Mouse (Mus musculus) midbrain, embryonic 14.5 days (tissue): Measurements from ENCODE around the gene Bclaf3. TPM values are rescaled to one million over a fixed set of nuclear protein-coding genes. Genes with fewer than 3 reads are reported as not detected.

Experiments
- ATAC-seq: fragments of 200-750 bp; cut with Nextera tagmentation; 2 replicates; pipeline ENCODE4 v1.8.0; 2017; ENCODE audit warnings: moderate number of reproducible peaks, moderate library complexity; ENCODE audit not compliant: low FRiP score, low TSS enrichment
- DNase-seq: peaks from one replicate; pipeline ENCODE4 v3.0.0-alpha.2; 2015
- H3K27ac ChIP-seq: fragments of 300-500 bp; sonication (generic); replicated peaks from 2 replicates; pipeline ENCODE4 v1.5.1; 2014; ENCODE audit warnings: mild to moderate bottlenecking, low read depth, low read length, moderate library complexity
- H3K27me3 ChIP-seq: fragments of 300-500 bp; sonication (generic); 2 replicates; pipeline ENCODE4 v1.6.1; 2014; ENCODE audit warnings: low read length, control low read depth, mixed read lengths; ENCODE audit not compliant: control insufficient read depth, insufficient read depth
- H3K36me3 ChIP-seq: fragments of 300-500 bp; sonication (generic); 2 replicates; pipeline ENCODE4 v1.6.1; 2014; ENCODE audit warnings: low read length, control low read depth; ENCODE audit not compliant: control insufficient read depth, insufficient read depth
- H3K4me1 ChIP-seq: fragments of 300-500 bp; sonication (generic); 2 replicates; pipeline ENCODE4 v1.6.1; 2014; ENCODE audit warnings: mild to moderate bottlenecking, antibody characterized with exemption, low read length, control low read depth; ENCODE audit not compliant: control insufficient read depth, insufficient read depth
- H3K4me2 ChIP-seq: fragments of 300-500 bp; sonication (generic); 2 replicates; pipeline ENCODE4 v1.6.1; 2014; ENCODE audit warnings: mild to moderate bottlenecking, low read length, moderate library complexity
- H3K4me3 ChIP-seq: fragments of 300-500 bp; sonication (generic); replicated peaks from 2 replicates; pipeline ENCODE4 v1.5.1; 2014; ENCODE audit warnings: low read depth, low read length
- H3K9ac ChIP-seq: fragments of 300-500 bp; sonication (generic); replicated peaks from 2 replicates; pipeline ENCODE4 v1.6.1; 2014; ENCODE audit warnings: mild to moderate bottlenecking, low read length, moderate library complexity
- H3K9me3 ChIP-seq: fragments of 300-500 bp; sonication (generic); 2 replicates; pipeline ENCODE4 v1.6.1; 2016; ENCODE audit warnings: low read length, control low read depth, mixed read lengths; ENCODE audit not compliant: control insufficient read depth
- WGBS: fragments of 180-500 bp; shearing (Covaris S2); extraction: QIAGEN DNeasy Blood & Tissue Kit; methylation state at CpG from one replicate; pipeline ENCODE4 v1.1.7; 2014; 5-methylcytosine and 5-hydroxymethylcytosine counted together
- polyA plus RNA-seq: library from polyadenylated mRNA; unstranded; fragments of >200 nt; fragmentation: Nextera tagmentation; extraction: Ambion mirVana; gene quantifications from 2 replicates; pipeline ENCODE4 v1.2.1, GENCODE M21; 2014

The Bclaf3 gene
- polyA plus RNA-seq, 1 experiment from 2014 or later = 28.3 TPM

- ATAC-seq (no peak), DNase-seq (no peak)
- Histone ChIP-seq H3K4me1 (no peaks in the 10 kb centered on the region), H3K9me3 (no peaks in the 10 kb centered on the region), H3K27ac (no peak overlapping the region), H3K4me3 (no peak overlapping the region), H3K9ac (no peak overlapping the region), H3K4me2 (no peak overlapping the region), H3K36me3 (no peaks in the 10 kb centered on the region), H3K27me3 (no peaks in the 10 kb centered on the region)
- 86% methylated on average over 1 of the region's 1 CpGs for WGBS
These were observed 71.0 kb downstream of the Bclaf3 start for GRCm38 (mm10) chrX:159597502-159597901.

DNA sequence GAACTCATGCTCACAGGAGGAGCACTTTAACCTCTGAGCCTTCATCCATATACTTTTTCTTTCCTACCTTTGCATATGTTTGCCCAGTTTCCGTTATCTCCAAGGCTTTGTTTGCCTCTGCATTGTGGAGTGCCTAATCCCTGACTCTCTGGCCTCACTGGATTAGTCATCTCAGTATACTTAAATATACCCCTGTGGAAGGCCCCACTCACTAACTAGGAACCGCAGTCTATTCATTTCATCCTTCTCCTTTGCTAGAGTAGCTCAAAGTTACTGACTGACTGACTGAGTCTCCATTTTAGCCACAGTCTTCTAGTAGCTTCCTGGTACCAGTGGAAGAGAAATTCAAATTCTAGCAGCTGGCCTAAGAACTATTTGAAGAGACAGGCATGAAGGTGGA, 78.3 kb downstream of the Bclaf3 start:
- no peaks in the 10 kb centered on the region for H3K9me3 ChIP-seq
- H3K4me3 ChIP-seq = no peak overlapping the region
- no peaks in the 10 kb centered on the region for H3K4me1 ChIP-seq
- H3K27ac ChIP-seq = no peak overlapping the region
- DNase-seq (no peak), ATAC-seq (no peak)
- no peaks in the 10 kb centered on the region for H3K27me3 ChIP-seq
- 56% methylated on average over 2 of the region's 2 CpGs for WGBS
- H3K36me3 ChIP-seq = no peaks in the 10 kb centered on the region
- no peak overlapping the region for H3K4me2 ChIP-seq
- no peak overlapping the region for H3K9ac ChIP-seq

DNA sequence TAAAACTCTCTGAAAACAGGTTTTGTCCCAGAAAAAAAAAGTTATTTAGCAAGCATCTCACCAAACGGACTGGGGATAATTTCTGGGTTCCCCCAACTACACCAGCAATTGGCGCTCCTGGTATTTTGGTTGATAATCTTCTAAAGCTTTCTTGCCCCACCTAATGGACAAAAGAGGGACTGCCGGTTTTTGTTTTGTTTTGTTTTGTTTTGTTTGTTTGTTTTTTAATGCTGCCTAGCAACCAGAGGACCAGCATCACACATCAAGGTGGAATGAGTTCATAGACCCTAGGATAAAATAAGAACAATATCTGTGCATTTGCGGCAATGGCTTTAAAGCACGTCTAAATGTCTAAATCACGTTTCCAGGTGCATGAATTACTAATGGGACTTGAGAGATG, 80.4 kb downstream of the Bclaf3 start:
- Histone ChIP-seq H3K4me3 (no peak overlapping the region), H3K27me3 (no peaks in the 10 kb centered on the region), H3K9ac (no peak overlapping the region), H3K27ac (no peak overlapping the region), H3K9me3 (no peaks in the 10 kb centered on the region), H3K4me1 (no peaks in the 10 kb centered on the region), H3K36me3 (no peaks in the 10 kb centered on the region), H3K4me2 (no peak overlapping the region)
- ATAC-seq (no peak), DNase-seq (peak; percentile 54)
- 47% methylated on average over 6 of the region's 6 CpGs for WGBS

DNA sequence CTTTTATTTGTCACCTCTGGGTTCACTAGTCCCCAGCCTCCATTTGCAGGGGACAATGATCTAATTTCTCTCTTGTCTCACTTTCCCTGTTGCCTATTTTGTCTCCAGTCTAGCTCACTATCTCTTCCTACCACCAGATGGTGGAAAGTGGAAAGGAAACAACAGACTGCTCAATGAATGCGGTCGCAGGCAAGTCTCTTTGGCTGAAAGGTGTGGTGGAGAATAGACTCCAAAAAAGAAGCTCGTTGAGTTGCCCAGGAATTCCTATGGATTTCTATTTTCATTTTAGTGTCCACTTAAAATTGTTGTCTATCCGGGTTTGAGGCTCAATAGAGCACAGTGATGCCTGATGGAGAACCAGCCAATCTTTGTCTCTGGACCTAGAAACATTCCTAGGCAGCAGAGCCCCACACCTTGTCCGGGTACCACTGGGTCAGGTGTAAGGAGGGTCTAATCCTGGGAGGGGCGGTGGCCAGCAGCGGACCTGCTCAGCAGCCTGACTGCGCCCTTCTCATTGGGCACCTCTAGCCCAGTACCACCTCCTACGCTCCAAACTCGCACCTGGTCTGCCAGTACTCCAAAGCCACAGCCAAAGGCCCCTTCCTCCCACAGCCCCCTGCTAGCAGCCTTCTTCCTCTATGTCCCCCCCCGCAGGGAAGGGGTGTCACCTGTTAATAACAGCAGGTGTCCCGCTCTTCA, 99.9 kb downstream of the Bclaf3 start:
- peak; percentile 72 for DNase-seq
- H3K27ac ChIP-seq = peak overlapping the region; percentile 77
- 23% methylated on average over 12 of the region's 12 CpGs for WGBS
- H3K4me2 ChIP-seq = peak overlapping the region; percentile 62
- no peaks in the 10 kb centered on the region for H3K27me3 ChIP-seq
- peak; percentile 62 for ATAC-seq
- H3K4me1 ChIP-seq = no peaks in the 10 kb centered on the region
- no peaks in the 10 kb centered on the region for H3K9me3 ChIP-seq
- peak overlapping the region; percentile 56 for H3K4me3 ChIP-seq
- peak overlapping the region; percentile 70; the same call in 1 of the 2 replicates for H3K9ac ChIP-seq
- H3K36me3 ChIP-seq = no peaks in the 10 kb centered on the region

DNA sequence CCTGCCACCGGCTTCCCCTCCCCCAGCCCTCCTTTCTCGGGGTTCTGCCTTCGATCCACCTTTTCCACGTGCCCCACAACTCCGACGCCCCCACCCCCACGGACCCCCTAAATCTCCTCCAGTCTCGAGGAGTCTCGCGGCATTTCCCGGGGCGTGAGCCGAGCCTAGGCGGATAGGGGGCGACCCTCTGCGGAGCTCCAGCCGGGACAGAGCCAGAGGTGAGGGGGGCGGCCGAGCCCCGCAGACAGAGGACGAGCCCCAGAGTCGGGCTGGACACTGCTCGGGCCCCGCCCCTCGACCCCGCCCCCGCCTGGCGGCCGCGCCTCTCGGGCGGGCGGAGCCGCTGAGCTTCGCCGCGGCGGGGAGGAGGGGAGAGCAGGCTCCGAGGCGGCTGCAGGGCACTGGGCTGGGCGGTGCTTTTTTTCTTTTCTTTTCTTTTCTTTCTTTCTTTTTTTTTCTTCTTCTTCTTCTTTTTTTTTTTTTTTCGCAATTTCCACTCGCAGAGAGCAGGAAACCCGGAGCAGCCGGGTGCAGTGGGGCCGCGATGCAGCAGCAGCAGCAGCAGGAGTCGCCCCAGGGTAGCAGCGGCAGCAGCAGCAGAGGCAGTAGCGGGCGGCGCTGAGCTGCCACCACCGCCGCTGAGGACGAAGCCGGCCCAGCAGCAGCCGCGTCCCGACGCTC, 100.6 kb downstream of the Bclaf3 start, which contains the start of gene Sh3kbp1:
Sh3kbp1 (plus strand) TSS at position 366 of the 681 bp plus-strand sequence.
- ATAC-seq = peak; percentile 91
- DNase-seq = peak; percentile 80
- 18% methylated on average over 51 of the region's 60 CpGs for WGBS
- no peaks in the 10 kb centered on the region for H3K36me3 ChIP-seq
- peak within 1 kb of the TSS; percentile 77 for H3K27ac ChIP-seq
- H3K9me3 ChIP-seq = no peaks in the 10 kb centered on the region
- H3K4me3 ChIP-seq = peak within 1 kb of the TSS; percentile 56
- peak within 1 kb of the TSS; percentile 62 for H3K4me2 ChIP-seq
- no peaks in the 10 kb centered on the region for H3K27me3 ChIP-seq
- H3K4me1 ChIP-seq = no peaks in the 10 kb centered on the region
- peak within 1 kb of the TSS; percentile 70 for H3K9ac ChIP-seq

DNA sequence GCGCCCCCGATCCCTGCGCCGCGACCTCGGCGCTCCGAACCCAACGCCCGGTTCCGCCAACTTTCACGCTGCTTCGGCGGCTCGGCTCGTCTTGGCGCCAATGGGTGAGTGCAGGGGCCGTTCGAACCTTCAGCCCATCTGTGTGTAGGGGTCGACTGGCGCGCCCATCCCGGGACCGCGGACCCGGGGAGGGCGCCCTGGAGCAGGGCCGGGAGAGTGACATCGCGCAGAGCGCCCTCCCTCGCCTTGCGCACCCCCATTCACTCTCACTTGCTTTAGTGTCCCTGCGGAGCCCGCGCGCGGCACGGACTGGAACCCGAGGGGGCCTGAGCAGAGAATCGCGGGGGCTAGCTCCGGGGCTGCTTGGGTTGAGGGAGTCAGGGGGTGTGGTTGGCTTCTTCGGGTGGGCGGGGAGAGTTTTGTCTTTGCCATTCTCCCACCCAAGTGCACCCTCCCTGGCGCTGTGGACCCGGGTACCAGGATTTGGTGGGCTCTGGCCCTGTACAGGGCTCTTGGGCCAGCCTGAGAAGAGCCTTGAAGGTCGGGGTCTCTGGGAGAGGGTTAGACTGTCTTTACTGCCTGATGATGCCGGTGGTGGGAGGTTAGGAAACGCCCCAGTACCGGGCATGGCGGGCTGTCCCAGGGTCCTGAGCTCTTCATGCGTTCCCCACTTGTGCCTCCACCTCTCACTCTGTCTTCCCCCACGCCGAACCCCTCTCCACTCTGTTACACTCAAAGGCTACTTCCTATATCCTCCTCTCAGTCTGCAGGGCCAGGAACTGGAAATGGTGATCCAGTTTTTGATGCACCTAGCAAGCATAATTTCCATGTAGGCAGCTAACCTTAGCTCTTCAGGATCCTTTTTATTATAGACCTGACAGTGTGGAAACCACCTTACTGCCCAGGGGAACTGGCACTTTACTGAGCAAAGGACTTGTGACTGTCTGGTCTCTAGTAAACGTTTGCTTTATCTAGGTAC, 101.4 kb downstream of the Bclaf3 start:
- Histone ChIP-seq H3K4me3 (peak overlapping the region; percentile 56), H3K4me1 (no peaks in the 10 kb centered on the region), H3K9ac (peak overlapping the region; percentile 70), H3K36me3 (no peaks in the 10 kb centered on the region), H3K27ac (peak overlapping the region; percentile 77), H3K27me3 (no peaks in the 10 kb centered on the region), H3K9me3 (no peaks in the 10 kb centered on the region), H3K4me2 (peak overlapping the region; percentile 62)
- peak; percentile 61 for ATAC-seq
- 28% methylated on average over 47 of the region's 56 CpGs for WGBS
- peak; percentile 62 for DNase-seq

DNA sequence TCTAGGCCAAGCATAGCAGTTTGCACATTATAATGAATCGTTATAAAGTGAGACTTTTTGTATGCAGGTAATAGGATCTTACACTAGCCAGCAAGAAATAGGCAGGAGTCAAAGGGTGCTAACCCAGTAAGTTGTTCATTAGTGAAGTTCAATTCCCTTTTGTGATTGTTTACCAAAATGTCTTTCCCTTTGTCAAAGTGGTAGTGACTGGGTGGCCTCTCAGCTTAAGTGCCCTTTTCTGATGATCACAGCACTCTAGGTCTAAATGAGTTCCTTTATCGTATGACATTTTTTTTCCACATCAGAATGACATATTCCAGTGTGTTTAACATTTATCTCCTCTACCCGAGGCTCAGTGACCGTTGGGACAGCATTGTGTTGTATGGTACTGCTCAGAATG, 102.1 kb downstream of the Bclaf3 start:
- Histone ChIP-seq H3K27me3 (no peaks in the 10 kb centered on the region), H3K36me3 (no peaks in the 10 kb centered on the region), H3K9ac (peak overlapping the region; percentile 70; the same call in 1 of the 2 replicates), H3K4me1 (no peaks in the 10 kb centered on the region), H3K4me2 (peak overlapping the region; percentile 62), H3K9me3 (no peaks in the 10 kb centered on the region), H3K27ac (no peak overlapping the region), H3K4me3 (peak overlapping the region; percentile 56)
- 51% methylated on average over 4 of the region's 4 CpGs for WGBS
- ATAC-seq (no peak), DNase-seq (peak; percentile 0)

GRCm38 (mm10) chrX:159629203-159629602, 102.7 kb downstream of the Bclaf3 start:
- H3K9ac ChIP-seq = no peak overlapping the region
- no peaks in the 10 kb centered on the region for H3K27me3 ChIP-seq
- no peaks in the 10 kb centered on the region for H3K9me3 ChIP-seq
- peak overlapping the region; percentile 62 for H3K4me2 ChIP-seq
- WGBS = 35% methylated on average over 2 of the region's 2 CpGs
- H3K4me3 ChIP-seq = peak overlapping the region; percentile 56
- ATAC-seq (no peak), DNase-seq (peak; percentile 2)
- no peak overlapping the region for H3K27ac ChIP-seq
- no peaks in the 10 kb centered on the region for H3K36me3 ChIP-seq
- H3K4me1 ChIP-seq = no peaks in the 10 kb centered on the region
